Mouse (Mus musculus): Measurements from ENCODE around the gene Rpl29.

DNA sequence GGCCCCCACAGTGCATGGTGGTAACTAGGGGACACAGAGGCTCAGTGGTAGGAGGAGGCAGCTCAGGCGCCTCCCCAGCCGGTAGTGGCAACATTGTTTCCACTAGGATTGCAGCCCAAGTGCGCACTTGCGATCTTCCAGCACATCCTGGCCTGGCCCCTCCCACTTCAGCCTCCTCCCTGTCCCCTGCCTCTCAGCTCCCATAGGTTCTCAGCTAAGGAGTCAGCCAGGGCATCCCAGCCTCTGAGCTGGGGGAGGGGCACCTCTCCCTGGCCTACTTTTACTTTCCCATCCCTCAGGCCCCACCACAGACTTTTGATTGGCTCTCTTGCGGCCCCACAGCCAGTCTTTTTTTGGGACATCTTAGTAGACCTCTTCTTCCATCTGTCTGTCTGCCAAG, 42.6 kb downstream of the Rpl29 start:
- TF ChIP-seq CTCF (IDR thresholded peaks at IDR 0.05; ENCODE audit: low read depth) (peak; percentile 35; the same call in 1 of the 2 replicates), EP300 (optimal IDR thresholded peaks at IDR 0.05) (no peak)
